Mouse (Mus musculus) kidney, postnatal 10 days (tissue): ENCODE measurements around the gene Stat4.

Source experiments
- DNase-seq: peaks from one replicate; pipeline ENCODE4 v3.0.0; 2021; ENCODE audit warnings: mixed read lengths

The Stat4 gene

GRCm38 (mm10) chr1:51986848-51987247 is at the start of gene Stat4:
Gene Stat4 (plus strand): TSS chr1:51987148.
- no peak for DNase-seq

- DNase-seq = no peak
Observed at GRCm38 (mm10) chr1:51938357-51938756, 48.6 kb upstream of the Stat4 start.

GRCm38 (mm10) chr1:51944755-51945154 is 42.2 kb upstream of the Stat4 start:
- peak; percentile 69 for DNase-seq

- no peak for DNase-seq
Observed at GRCm38 (mm10) chr1:51947116-51947515, 39.8 kb upstream of the Stat4 start.

- DNase-seq = no peak
Observed at GRCm38 (mm10) chr1:51964647-51965046, 22.3 kb upstream of the Stat4 start.

GRCm38 (mm10) chr1:51968994-51969393 is 18.0 kb upstream of the Stat4 start:
- DNase-seq = peak; percentile 20

GRCm38 (mm10) chr1:51970182-51970581 is 16.8 kb upstream of the Stat4 start:
- DNase-seq = no peak

- DNase-seq = no peak
Observed at GRCm38 (mm10) chr1:51975589-51975988, 11.4 kb upstream of the Stat4 start.

GRCm38 (mm10) chr1:51979048-51979447 is 7.9 kb upstream of the Stat4 start:
- no peak for DNase-seq

GRCm38 (mm10) chr1:51991983-51992609 is 5.1 kb downstream of the Stat4 start:
- DNase-seq = no peak

GRCm38 (mm10) chr1:51996056-51996455 is 9.1 kb downstream of the Stat4 start:
- peak; percentile 67 for DNase-seq

- DNase-seq = peak; percentile 37
Observed at GRCm38 (mm10) chr1:51996751-51997659, 10.1 kb downstream of the Stat4 start.

GRCm38 (mm10) chr1:51998542-51998941 is 11.6 kb downstream of the Stat4 start:
- peak; percentile 65 for DNase-seq

GRCm38 (mm10) chr1:52004096-52004495 is 17.1 kb downstream of the Stat4 start:
- peak; percentile 85 for DNase-seq

- peak; percentile 38 for DNase-seq
Observed at GRCm38 (mm10) chr1:52008443-52008842, 21.5 kb downstream of the Stat4 start.

GRCm38 (mm10) chr1:52008947-52009346 is 22.0 kb downstream of the Stat4 start:
- no peak for DNase-seq

- no peak for DNase-seq
Observed at GRCm38 (mm10) chr1:52010741-52011140, 23.8 kb downstream of the Stat4 start.

- no peak for DNase-seq
Observed at GRCm38 (mm10) chr1:52011227-52011626, 24.3 kb downstream of the Stat4 start.

GRCm38 (mm10) chr1:52012231-52012630 is 25.3 kb downstream of the Stat4 start:
- DNase-seq = no peak

GRCm38 (mm10) chr1:52012757-52013156 is 25.8 kb downstream of the Stat4 start:
- DNase-seq = no peak

- DNase-seq = no peak
Observed at GRCm38 (mm10) chr1:52019621-52020020, 32.7 kb downstream of the Stat4 start.

- no peak for DNase-seq
Observed at GRCm38 (mm10) chr1:52021936-52022725, 35.2 kb downstream of the Stat4 start.

- no peak for DNase-seq
Observed at GRCm38 (mm10) chr1:52028686-52029085, 41.7 kb downstream of the Stat4 start.
